Mouse (Mus musculus): ENCODE measurements around the gene Hdx.

DNA sequence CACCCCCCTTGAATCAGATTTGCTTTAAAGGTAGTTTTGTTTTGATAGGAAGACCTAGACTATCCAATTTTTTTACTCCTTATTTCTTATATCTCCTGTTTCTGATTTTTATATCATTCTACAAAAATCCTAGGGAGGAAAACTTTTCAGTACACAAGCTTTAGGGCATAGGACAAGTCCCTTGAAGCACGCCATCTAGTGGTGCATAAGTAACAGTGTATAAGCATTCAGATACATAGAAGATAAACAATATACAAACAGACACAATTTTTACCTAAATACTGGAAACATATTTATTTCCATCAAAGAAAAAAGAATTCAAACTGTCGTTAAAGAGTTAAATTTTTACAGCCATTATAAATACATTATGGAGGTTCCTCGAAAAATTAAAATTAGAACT lies 11.2 kb downstream of the Hdx start:
- TF ChIP-seq CTCF (conservative IDR thresholded peaks at IDR 0.05; ENCODE audit: low read length) (peak; percentile 27), POU5F1 (IDR thresholded peaks at IDR 0.05; ENCODE audit: borderline replicate concordance, low read length) (no peak)
